Mouse (Mus musculus): ENCODE data around the gene Mpp2.

Gene Mpp2

DNA sequence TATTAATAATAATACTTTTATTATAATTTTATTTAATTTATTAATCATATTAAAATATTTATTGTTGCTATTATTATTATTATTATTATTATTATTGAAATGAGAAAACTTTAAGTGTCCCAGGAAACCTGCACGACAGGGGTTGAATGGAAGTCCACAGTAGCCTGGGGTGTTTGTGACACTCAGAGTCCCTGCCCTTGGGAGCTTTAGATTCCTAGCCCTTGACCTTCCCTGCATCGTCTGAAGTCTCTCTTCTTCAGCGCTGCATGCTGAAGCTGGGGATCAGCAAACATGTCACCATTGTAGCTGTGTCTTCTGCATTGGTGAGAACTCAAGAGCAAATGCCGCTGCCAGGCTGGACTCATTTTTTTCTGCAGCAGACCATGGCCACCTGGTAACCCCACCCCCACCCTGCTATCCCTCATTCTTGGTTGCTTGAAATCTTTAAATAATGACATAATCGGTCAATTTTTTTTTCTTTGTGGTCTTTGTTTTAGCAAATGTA is 52.8 kb downstream of the Mpp2 start:
- DNase-seq (ENCODE audit: low read depth): no peak

DNA sequence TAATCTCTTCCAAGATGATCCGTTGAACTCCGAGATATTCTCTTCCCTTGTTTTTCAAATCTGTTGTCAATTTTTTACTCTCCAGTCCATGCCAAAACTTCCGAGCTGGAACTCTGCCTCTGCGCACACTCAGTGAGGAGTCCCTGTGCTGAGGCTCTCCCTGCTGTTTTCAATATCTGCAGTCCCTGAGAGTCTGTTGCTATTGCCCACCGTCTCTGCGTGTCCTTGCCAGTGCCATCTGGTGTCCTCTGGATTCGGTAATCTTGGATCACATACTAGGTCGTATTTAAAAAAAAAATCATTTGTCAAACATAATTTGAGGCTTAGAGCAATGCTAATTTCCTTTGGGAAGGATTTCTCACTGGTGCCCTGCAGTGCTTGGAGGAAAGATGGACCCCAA is 53.4 kb downstream of the Mpp2 start:
- no peak for DNase-seq (ENCODE audit: low read depth)

DNA sequence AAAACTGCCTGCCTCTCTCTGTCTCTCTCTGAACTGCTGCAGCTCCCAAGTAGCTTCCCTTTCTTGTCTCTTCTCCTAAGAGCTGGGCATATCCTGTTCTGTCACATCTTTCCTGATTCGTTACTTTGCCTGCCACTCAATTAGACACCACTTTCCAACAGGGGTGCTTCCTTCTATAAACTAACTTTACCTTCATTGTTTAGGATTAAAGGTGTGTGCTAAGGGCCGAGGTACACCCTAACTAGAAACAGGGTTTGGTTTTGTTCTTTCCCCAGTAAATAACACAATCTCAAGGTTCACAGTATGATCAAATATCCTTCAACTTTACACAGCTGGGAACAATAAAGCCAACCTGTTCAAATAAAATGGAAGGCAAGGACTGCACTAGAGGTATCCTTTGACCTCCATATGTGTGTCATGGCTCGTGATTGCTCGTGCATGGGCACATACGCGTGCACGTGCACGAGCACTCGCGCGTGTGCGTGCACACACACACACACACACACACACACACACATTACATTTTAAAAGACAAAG is 55.2 kb downstream of the Mpp2 start:
- DNase-seq (ENCODE audit: low read depth): no peak

DNA sequence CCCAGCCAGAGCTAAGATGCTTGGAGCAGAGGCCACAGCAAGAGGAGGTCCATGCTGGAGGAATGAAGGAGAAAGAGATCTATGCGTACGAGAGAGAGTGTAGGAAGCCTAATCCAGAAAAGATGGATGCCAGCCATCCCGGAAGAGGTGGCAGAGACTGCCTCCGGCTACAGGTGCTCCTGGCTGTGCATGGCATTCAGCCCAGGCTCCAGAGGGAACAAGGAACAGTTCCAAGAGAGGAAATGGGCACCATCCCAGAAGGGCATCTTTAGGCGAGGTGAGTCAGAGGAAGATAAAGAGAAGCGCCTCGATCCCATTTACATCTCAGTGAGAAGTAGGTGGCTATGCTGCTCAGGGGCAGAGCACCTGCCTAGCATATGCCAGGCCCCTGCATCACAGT is 57.2 kb downstream of the Mpp2 start:
- DNase-seq (ENCODE audit: low read depth): no peak

DNA sequence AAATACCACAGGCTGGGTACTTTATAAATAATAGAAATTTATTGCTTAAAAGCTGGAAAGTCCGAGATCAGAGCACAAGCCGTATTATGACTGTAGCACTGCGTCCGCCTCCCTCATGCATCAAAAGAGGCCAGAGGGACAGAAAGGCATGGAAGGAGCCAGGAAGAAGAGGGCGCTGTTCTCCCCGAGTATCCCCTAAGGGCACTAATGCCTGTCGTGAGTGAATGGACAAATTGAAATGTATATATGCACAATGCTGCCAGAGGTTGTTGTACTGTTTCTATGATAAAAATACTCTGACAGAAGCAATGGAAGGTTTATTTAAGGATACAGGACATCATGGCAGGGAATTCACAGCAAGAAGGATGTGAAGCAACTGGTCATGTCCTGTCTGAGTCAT is 58.3 kb downstream of the Mpp2 start:
- no peak for DNase-seq (ENCODE audit: low read depth)

DNA sequence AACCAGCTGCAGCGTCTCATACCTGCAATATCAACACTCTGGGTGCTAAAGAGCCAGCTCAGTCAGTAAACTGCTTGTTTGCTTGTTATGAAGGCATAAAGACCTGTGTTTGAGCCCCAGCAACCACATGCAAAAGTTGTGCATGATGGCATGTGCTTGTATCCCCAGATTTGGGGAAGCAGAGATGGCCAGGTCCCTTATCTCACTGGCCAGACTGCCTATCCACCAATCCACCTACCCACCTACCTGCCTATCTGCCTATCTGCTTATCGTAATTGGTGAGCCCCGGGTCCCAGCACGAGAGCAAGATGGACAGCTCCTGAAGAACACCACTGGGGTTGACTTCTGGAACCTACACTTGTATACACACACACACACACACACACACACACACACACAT is 59.0 kb downstream of the Mpp2 start:
- DNase-seq (ENCODE audit: low read depth): no peak

DNA sequence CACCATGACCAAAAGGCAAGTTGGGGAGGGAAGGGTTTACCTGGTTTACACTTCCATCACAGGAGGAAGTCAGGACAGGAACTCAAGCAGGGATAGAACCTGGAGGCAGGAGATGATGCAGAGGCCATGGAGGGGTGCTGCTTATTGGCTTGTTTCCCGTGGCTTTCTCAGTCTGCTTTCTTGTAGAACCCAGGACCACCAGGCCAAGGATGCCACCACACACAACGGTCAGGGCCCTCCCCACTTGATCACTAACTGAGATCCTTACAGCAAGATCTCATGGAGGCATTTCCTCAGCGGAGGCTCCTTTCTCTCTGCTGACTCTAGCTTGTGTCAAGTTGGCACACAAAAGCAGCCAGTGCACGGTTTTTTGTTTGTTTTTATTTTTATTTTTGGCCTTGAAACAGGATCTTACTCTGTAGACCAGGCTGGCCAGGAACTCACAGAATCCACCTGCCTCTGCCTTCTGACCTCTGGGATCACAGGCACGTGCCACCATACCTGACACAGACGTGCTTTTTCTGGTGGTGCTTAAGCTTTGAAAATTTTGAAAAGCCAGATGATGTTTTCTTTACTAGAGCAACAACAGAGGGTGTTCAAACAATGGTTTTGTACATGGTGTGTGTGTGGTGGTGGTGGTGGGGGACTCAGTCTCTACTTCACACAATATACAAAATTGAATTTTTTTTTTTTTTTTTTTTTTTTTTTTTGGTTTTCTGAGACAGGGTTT is 60.1 kb downstream of the Mpp2 start, which contains the start of gene Mpp3:
TSS of gene Mpp3 (minus strand) at position 375 of the 730 bp plus-strand sequence.
- DNase-seq (ENCODE audit: low read depth): no peak

DNA sequence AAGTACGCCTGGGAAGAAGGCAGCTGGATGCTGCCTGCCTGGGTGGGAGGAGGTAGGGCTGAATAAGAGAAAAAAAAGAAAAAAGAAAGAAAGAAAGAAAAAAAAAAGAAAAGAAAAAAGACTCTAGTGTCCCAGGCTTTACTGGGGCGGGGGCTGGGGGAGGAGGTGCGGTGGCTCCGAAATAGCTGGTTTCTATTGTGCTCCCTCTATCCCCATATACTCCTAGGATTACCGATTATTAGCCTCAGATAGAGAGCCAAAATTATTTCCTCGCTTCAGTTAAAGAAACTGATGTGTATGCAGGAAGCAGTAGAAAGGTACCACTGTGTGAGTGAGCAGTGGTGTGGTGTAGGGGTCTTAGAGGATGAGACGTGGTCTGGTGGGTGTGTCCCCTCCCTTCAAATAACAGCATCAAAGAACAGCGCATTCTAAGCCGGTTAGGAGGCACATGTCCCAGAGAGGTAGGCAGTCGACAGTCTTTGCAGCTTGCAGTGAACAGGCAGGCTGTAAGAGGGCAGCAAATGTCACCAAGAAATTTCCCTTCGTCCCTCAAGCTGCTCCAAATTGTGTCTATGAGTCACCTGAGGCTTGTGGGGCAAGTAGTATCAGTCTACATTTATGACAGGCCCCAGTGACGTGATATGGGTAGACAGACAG is 60.8 kb downstream of the Mpp2 start:
- DNase-seq (ENCODE audit: low read depth): no peak

DNA sequence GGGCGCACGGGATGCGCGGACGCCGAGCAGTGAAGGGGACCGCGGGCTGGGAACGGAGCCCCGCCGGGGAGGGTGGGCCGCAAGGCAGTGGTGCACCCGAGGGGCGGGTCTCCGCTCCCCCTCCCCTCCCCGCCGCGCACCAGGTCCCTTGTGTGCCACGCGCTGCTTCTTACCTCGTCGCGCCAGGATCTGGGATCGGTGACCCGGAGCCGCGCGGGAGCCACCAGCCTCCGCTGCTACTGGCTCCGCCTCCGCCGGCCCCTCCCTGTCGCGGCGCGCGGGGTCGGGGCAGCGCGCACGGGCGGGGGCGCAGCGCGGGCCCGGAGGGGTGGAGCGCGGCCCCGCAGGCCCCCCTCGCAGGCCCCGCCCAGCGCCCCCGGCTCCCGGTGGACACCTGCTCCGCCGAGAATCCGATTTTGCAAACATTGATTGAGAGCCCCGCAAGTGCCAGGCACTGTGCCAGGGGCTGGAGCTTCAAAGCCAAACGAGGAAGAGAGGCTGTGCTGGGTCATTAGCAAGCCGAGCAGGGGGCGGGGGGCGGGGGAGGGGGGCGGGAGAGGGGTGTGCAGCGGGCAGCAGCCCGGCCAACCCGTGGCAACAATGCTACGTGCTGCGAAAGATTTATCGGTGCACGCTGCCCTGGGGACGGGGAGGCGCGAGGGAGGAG is 61.5 kb downstream of the Mpp2 start:
- DNase-seq (ENCODE audit: low read depth): peak; percentile 10

DNA sequence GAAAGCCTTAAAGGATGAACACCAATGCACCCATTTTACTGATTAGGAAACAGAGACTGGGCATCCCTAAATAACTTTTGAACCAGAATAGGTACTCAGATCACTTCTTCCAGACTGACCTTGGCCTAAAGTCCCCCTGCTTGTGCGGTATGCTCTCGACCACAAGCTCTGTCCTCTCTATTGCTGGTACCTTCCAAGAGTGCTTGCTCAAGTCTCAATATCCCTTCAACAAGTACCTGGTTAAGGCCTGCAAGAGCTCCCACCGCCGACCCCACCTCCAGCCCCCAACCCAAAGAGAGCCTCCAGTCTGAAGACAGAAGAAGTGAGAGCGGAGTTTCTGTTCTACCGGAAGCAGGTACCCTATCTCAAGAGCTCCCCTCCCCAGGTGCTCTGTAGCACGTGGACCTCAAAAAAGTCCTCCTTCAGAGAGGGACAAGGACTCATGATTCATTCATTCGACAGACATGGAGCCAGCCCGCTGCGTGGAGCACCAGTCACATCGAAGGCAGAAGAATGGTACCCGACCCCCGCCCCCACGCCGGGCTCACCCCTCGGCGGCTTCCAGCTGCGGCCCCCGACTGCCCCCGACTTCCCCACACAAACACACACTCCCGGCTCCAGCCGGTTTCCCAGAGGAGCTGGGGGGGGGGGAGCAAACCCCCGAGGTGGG is 62.2 kb downstream of the Mpp2 start:
- DNase-seq (ENCODE audit: low read depth): no peak

DNA sequence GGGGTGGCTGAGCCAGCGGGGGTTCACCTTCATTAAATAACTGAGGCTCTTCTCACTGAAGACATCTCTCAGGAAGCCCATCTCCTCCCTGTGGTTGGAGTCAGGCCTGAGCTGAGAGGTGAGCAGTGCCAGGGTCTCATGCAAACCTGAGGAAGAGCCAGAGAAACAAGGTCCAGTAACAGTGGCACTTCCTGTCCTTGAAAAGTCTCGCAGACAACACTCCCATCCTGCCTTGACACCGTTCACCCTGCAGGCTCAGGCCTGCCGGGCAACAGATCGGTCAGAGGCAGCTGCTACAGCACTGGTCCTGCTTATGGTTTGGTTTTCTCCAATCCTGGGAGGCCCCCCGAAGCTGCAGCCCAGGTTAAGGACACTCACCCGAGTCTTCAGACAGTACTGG is 63.0 kb downstream of the Mpp2 start:
- DNase-seq (ENCODE audit: low read depth): no peak

DNA sequence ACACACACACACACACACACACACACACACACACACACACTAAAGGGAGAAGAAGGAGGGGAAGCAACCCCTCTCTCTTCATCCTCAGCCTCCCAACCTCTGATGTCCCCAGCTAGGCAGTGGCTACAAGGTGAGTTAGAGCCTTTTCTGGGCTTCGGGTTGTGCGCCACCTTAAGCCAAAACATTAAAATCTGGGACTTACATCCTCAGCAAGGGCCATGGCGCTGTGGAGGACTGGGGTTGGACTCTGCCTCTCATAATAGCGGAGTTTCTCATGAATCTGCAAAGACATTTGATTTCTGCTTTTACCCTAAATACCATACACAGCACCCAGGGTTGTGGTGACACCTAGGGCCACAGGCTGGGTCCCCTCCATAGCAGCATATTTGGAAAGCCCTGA is 63.4 kb downstream of the Mpp2 start:
- no peak for DNase-seq (ENCODE audit: low read depth)

DNA sequence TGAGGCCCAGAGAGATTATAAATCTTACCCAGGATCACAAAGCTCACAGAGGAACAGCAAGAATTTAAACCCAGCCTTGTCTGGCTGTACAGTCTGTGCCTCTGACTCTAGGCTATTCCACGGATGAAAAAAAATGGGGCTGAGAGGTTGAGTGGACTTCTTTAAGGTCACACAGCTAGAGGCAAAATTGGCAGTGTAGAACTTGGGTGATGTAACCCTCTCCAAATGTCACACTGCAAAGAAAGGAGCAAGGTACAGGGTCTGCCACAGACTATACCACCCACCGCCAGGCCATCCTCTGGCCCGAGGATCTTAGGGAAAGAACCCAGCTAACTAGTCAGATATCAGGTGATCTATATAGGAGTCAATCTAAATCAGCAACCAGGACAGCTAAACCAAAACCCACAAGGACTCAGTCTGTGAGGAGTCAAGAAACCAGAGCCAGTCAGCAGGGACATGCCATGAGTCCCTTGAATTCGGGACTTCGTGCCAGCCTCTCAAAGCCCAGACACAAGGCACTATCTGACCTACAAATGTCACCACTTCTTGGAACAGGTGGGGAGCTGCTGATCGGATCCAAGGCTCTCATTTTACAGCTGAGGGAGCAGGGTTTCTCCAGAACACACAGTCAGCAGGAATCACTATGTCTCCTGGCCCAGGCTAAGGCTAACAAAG is 64.1 kb downstream of the Mpp2 start:
- no peak for DNase-seq (ENCODE audit: low read depth)

DNA sequence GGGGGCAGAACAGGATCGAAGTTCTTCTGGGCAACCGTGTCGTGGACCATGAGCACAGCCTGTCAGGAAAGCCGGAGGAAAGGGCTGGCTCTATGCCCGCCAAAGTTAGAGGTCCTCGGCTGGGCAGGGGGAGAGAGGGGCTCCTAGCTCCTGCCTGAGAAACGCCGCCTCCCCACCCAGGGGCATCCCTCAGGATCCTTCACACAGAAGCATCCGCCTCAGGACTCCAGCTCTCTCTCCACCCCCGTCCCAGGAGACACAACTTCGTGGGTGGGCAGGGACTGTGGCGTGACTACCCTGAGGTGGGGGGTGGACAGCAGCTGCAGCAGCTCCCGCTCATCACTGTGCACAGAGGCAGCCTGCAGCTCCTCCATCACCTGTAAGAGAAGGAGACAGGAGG is 64.9 kb downstream of the Mpp2 start:
- no peak for DNase-seq (ENCODE audit: low read depth)

DNA sequence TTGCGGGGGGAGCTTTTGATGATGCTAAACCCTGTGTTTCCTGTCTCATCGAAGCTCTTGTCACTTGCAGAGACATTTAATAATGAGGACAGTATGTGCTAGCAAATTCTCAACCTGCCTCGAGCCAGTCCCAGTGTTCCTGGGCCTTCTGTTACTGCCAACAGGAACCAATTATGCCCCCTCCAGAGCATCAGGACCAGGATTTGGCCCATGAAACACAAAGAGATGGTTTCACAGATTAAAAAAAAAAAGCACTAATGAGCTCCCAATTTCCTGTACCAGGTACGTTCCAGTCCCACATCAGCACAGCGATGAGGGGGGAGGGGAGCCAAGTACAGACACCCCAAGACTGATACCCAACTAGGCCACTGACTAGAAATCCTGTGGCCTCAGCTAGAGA is 67.1 kb downstream of the Mpp2 start:
- DNase-seq (ENCODE audit: low read depth): no peak

DNA sequence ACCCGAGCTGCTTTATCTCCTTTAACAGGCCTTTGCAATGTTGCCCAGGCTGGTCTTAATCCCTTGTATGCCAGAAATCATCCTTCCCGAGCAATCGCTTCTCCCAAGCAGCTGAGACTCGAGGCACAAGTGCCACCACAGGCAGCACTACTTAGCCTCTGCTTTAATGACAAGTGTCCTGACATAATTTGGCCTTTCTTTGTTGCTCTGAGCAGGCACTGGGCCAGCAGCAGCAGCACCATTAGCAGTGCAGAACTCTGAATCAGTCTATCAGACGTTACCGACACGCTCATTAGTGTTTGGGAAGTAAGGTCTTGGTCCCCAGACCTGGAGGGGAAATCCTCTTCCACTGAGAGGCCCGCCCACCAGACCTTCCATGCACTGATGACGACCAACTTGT is 68.6 kb downstream of the Mpp2 start:
- DNase-seq (ENCODE audit: low read depth): no peak

DNA sequence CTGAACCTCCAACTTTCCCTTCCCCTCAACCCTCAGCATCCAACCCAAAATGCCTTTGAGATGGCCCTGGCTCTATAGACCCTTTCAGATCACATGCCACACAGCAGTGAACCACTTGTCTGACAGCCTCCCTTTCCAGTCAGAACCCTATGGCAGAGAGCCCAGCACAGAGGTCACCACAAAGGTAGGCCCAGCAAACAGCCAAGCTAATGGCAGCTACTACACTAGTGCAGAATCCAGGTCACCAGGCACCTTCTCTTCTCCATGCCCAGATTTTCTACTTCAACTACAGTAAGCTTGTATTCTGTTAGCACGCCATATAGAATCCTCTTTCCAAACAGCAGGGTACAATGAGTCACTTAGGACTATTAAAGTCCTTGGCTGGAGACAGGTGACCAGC is 72.2 kb downstream of the Mpp2 start:
- no peak for DNase-seq (ENCODE audit: low read depth)

DNA sequence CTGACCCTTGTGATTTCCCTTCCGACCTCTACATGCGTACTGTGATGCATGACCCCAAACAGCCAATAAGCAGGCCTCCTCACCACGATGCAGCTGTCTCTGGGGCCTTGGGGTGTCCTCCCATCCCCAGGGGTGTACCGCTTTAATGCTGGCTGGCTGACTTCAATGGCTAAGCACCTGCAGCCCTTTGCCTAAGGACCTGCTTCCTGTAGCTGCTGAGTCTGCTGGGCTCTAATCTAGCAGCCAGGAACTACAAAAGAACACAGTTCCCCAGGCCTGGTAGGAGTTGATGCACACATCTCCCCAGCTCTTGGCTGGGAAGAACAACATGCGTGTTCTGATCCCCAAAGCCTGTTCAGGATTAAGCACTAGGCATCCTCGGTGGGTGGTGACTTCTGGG is 72.8 kb downstream of the Mpp2 start:
- DNase-seq (ENCODE audit: low read depth): no peak

DNA sequence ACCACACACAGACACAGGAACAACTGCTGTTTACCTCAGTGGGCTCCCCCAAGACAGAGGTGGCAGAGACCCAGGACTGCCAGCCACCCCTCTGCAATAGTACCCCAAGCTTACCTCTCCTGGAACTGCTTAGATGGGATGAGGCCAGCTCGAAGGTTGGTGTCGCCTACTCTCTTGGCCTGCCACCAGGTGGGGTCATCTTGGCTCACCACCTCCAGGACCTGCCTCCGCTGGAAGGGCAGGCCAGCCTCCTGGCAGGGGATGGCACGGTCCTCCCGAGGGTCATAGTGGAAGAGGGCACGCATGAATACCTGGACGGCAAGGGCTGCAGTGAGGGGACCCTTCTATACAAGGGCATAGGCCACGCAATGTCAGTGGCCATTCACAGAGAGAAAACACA is 75.1 kb downstream of the Mpp2 start:
- DNase-seq (ENCODE audit: low read depth): no peak

DNA sequence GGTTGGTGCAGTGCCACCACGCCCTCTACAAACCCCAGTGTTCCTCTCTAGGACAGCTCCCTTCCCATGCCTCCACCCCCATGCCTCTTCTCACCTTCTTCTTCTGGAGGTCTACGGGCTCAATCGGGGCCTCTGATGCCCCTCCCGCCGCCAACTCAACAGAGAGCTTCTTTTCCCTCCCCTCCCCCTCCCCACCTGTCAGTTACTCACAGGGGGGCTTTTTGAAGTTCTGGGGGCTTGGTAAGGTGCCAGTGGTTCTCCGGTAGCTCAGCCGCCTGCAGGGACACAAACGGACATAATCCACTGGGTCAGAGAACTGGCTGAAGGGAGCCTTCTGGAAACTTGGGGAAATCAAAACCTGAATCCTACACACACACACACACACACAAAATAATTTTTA is 76.8 kb downstream of the Mpp2 start:
- DNase-seq (ENCODE audit: low read depth): no peak

DNA sequence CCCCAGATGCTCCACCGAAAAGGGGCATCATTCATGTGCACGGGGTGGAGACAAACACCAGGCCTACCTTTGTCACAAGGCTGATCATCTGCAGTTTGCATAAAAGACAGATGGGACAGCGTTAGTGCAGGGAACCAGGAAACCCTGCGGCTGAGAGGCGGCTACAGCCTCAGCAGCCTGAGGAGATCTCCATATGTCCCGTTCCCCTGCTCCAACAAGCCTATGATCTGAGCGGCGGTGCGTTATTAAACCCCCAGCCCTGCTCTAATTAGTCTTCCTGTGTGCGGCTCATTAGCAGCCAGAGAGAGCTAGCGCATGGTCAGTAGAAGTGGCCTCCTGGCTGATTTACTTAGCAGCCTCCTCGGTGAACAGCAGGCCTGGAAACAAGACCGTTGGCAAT is 78.2 kb downstream of the Mpp2 start:
- DNase-seq (ENCODE audit: low read depth): no peak

Measured in NIH3T3 (cell line).